Mouse (Mus musculus): ENCODE data around the gene Asb2.
A peak's percentile ranks its signal among the peaks of the same experiment; 100 is the strongest.

The Asb2 gene

GRCm38 (mm10) chr12:103315831-103316545, 39.8 kb downstream of the Asb2 start:
- no peak for DNase-seq (ENCODE audit: low spot score)

DNA sequence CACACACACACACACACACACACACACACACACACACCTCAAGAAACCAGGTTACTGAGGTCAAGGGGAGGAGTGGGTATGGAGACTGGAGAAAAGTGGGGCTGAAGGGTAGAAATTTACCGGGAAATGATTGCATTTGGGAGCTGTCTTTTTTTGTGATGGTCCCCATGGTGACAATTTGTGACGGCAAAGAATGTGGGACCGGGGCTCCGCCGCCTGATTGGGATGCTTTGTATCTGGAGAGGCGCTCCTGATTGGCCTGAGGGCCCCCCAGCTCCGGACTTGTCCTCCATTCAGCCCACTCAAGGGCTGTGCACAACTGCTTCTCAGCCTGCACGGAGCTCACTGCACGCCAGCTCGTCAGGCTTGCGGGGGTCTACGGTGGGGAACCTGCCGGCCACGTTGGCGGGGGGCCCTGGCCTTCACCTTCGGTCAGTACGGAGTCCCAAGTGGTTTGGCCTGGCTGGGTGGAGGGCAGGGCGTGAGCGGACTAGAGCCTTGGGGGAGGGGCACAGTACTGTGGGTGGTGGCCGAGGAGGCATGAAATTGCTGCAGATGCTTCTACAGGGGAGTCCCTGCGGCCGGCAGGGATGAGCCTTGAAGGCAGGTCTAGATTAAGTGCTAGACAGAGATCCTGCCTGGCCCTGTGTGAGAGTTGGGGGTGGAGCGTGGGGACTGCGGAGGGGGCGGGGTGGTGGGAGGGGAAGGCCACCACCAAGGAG, 41.0 kb downstream of the Asb2 start:
- DNase-seq (ENCODE audit: low spot score), result peak; percentile 78

GRCm38 (mm10) chr12:103313871-103314639, 41.7 kb downstream of the Asb2 start:
- peak; percentile 76 for DNase-seq (ENCODE audit: low spot score)

DNA sequence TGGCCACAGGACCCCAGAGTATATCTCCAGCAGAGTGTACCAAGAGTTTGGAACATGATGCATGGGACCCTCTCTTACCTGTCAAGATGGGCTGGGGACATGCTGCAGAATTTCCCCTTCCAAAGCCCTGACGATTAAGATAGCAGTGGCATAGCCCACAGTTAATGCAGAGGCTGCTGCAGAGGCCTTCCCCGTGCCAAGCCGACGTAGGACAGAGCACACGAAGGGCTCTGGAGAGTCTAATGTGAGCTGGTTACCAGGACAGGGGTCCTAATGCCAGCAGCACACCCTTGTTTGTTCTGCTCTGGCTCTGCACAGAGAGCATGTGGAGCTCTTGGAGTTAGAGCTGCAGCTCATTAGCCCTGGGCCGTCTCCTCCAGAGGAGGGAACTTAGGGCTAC, 42.5 kb downstream of the Asb2 start:
- no peak for DNase-seq (ENCODE audit: low spot score)

DNA sequence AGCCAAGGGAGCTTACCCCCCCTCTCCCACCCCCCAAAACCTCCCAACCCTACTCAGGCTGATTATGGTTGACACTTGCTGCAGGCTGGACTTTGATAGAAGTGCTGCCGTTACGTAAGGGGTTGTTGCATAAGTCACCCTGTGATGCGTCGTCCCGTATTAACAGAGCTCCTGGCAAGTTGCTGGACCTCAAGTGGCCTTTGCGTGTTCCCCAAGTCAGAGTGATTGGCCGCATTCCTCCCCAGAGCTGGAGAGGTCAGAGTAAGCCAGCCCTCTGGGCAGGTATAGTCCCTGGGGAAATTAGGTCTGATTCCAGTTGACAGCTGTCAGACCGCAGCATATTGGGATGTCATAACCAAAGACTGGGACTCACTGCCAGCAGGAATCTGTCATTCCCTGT, 43.9 kb downstream of the Asb2 start:
- no peak for DNase-seq (ENCODE audit: low spot score)

- DNase-seq (ENCODE audit: low spot score), result no peak
These were observed 45.0 kb downstream of the Asb2 start, which contains the start of gene Fam181a for GRCm38 (mm10) chr12:103310744-103311267. Gene Fam181a, plus strand, starts transcription at chr12:103310975.

DNA sequence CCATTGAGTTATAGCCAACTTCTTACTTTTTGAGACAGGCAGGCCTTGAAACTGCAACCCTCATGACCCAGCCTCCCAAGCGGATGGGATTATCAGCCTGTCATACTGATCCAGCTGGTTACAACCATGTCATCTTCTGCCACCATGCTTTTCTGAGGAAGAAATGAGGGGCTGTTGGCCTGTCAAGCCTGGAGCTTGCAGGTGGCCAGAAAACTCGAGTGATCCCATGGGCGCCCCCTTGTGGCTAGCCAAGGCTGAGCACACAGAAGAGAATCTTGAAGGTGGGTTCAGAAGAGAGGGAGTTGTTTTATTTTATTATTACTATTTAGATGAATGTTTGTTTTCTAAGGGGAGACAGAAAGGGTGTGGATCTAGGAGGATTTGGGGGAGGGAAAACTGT, 49.1 kb downstream of the Asb2 start:
- peak; percentile 55 for DNase-seq (ENCODE audit: low spot score)

DNA sequence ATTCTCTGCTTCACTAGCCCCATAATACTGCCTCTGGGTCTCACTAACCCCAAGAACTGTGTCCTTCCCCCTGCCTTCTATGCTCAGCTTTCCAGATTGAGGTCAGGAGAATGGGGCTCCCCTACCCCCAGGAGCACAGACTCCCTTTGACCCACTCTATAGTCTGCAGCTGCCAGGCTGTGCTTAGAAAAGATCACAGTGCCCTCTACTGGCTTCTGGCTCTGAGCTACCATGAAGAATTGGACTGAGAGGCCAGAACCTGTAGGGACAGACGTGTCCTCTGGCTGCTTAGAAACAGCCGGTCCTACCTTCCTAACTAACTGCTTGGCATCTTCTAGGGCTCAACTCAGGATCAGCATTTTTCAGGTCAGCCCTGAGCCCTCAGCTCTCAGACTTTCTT, 49.6 kb downstream of the Asb2 start:
- DNase-seq (ENCODE audit: low spot score), result no peak

GRCm38 (mm10) chr12:103302960-103303359, 52.8 kb downstream of the Asb2 start:
- DNase-seq (ENCODE audit: low spot score), result no peak

GRCm38 (mm10) chr12:103301645-103302044, 54.2 kb downstream of the Asb2 start:
- peak; percentile 68 for DNase-seq (ENCODE audit: low spot score)

DNA sequence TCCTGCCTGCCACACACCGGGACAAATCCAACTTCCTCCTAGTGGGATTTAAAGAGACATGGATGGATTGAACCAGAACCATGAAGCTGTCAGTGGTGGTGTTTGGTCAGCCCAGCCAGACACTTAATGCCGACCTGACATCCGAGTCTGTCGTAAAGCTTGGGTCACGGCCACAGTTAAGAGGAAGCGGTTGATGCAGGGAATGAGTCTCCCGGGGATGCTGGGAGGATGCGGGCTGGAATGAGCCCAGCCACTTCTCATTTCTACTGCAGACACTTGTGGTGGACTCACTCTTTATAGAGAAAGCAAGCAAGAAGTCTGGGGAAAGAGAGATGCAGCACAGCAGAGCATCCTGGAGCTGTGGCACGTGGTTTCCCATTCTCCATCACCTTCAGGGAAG, 55.3 kb downstream of the Asb2 start:
- DNase-seq (ENCODE audit: low spot score), result no peak

GRCm38 (mm10) chr12:103296292-103296691, 59.5 kb downstream of the Asb2 start:
- no peak for DNase-seq (ENCODE audit: low spot score)

- DNase-seq (ENCODE audit: low spot score), result no peak
These were observed 63.4 kb downstream of the Asb2 start for GRCm38 (mm10) chr12:103292366-103292765.

GRCm38 (mm10) chr12:103287276-103287675, 68.5 kb downstream of the Asb2 start:
- DNase-seq (ENCODE audit: low spot score), result no peak

DNA sequence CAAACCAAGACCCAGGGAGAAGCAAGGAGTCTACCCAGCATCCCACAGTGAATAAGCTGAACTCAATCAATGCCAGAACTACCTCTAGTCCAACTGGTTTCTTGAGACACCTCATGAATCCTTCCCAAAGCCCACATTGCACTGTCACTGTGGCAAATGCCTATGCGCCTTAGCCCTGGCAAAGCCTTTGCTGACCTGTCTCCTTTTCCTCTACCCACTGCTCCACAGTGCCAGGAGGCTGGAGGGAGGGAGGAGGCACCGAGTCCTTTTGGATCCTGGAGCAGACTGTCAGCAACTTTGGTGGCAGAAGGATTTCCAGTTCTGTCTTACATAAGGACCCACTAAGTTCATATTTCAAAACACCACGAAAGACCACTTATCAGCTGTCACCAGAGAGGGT, 72.4 kb downstream of the Asb2 start:
- DNase-seq (ENCODE audit: low spot score), result no peak

DNA sequence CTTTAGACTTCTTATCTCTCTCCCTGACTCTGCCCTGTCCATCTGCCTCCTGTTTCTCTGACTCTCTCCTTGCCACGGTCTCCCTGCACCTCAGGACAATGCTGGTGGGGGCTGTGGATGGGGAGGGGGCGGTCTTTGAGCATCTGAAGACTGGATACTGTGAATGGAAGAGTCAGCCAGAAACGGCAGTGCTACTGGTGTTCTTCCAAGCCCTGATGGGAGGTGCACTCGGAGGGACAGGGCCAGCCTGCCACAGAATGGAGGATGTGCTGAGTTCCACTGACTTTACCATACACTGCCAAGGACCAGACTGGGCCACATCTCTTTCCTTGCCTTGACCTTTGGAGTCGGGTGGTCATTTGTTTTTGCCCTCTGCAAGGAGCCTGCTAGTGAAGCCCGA, 72.9 kb downstream of the Asb2 start:
- no peak for DNase-seq (ENCODE audit: low spot score)

GRCm38 (mm10) chr12:103281912-103282311, 73.9 kb downstream of the Asb2 start:
- no peak for DNase-seq (ENCODE audit: low spot score)

- no peak for DNase-seq (ENCODE audit: low spot score)
These were observed 74.3 kb downstream of the Asb2 start for GRCm38 (mm10) chr12:103281491-103281890.

DNA sequence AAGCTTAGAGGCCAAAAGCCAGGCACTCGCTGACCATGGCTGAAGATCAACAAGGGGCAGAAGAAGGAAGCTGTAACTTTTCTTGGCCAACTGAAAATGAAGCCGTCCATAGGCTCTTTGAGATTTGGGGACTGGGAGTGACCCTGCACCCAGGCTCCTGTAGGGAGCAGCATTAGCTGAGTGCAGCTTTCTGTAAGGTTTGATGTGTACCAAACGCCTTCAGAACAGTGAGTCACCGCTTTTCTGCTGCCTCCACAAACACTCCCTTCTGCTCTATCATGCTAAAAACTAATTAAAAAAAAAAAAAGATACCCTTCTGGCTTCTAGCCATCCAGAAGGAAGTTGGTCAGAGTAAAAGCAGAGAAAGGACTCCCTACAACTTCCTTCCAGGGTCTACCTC, 79.4 kb downstream of the Asb2 start:
- DNase-seq (ENCODE audit: low spot score), result no peak

DNA sequence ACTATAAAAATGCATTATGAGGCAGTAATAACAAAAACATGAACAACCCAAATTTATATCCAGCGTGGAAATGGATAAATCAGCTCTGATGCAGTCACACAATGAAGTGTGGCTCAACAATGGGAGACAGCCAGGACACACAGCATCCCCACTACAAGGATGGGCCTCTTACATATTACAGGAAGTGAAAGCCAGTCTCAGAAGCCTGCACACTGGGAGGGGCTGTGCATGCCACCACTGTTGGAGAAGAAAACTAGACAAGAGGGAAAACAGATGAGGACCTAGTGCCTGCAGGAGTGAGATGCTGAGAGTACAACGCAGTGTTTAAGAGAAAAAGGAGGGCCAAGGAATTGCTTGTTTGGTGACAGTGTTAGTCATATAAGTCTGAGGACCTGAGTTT, 82.1 kb downstream of the Asb2 start:
- no peak for DNase-seq (ENCODE audit: low spot score)

GRCm38 (mm10) chr12:103273051-103273450, 82.8 kb downstream of the Asb2 start:
- no peak for DNase-seq (ENCODE audit: low spot score)

- no peak for DNase-seq (ENCODE audit: low spot score)
These were observed 83.6 kb downstream of the Asb2 start for GRCm38 (mm10) chr12:103272176-103272575.
